Mouse (Mus musculus) forebrain, embryonic 10.5 days (tissue): Measurements from ENCODE around the gene Cyb5b. TPM values are rescaled to one million over a fixed set of nuclear protein-coding genes. Genes with fewer than 3 reads are reported as not detected.
A peak's percentile ranks its signal among the peaks of the same experiment; 100 is the strongest.

Source experiments
- DNase-seq: peaks from one replicate; pipeline ENCODE4 v3.0.0-alpha.2; 2017; ENCODE audit warnings: low spot score; ENCODE audit errors: extremely low spot score
- H3K27ac ChIP-seq: fragments of 300-500 bp; sonication (generic); 2 replicates; pipeline ENCODE4 v1.5.1; 2016; ENCODE audit warnings: mild to moderate bottlenecking
- H3K27me3 ChIP-seq: fragments of 300-500 bp; sonication (generic); 2 replicates; pipeline ENCODE4 v1.6.1; 2016; ENCODE audit warnings: mild to moderate bottlenecking; ENCODE audit not compliant: poor library complexity, severe bottlenecking
- H3K36me3 ChIP-seq: fragments of 300-500 bp; sonication (generic); replicated peaks from 2 replicates; pipeline ENCODE4 v1.6.1; 2016; ENCODE audit warnings: mild to moderate bottlenecking, moderate library complexity
- H3K4me1 ChIP-seq: fragments of 300-500 bp; sonication (generic); 2 replicates; pipeline ENCODE4 v1.6.1; 2016
- H3K4me3 ChIP-seq: fragments of 300-500 bp; sonication (generic); 2 replicates; pipeline ENCODE4 v1.5.1; 2016; ENCODE audit warnings: mild to moderate bottlenecking, moderate library complexity
- H3K9me3 ChIP-seq: fragments of 300-500 bp; sonication (generic); 2 replicates; pipeline ENCODE4 v1.6.1; 2016; ENCODE audit warnings: mild to moderate bottlenecking, moderate library complexity
- WGBS: fragments of 180-500 bp; shearing (Covaris S2); methylation state at CpG from one replicate; pipeline ENCODE4 v1.1.7; 2016; 5-methylcytosine and 5-hydroxymethylcytosine counted together
- polyA plus RNA-seq: library from polyadenylated mRNA; unstranded; fragments of >200 nt; fragmentation: Nextera tagmentation; extraction: Ambion mirVana; gene quantifications from 2 replicates; pipeline ENCODE4 v1.2.1, GENCODE M21; 2016

Cyb5b gene
- polyA plus RNA-seq, 1 experiment from 2014 or later = 169 TPM

DNA sequence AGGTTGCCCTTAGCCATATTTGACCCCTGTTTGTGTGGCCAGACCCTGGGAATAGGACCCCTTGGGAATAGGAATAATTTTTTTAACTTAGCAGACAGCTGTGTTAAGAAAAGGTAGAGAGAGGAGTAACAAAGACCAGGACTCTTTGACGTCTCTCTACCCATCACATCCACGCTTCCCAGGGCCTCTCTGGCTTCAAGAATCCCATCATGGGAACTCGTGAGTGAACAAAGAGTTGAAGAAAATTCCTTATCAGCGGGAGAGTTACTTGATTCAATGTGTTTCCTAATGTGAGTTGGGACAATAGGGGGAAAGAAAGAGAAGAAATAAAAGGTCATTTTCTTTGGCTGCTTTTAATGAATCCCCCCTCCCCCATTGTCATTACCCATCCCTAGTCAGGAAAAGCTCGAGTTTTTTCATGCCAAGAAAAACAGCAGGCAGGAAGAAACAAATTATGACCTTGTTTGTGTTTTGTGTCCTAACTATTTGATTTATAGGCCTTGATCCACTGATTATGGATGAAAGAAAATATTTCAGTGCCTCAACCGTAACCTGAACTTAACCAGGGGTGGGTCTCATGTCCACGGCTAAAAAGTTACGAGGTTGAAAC is 14.3 kb upstream of the Cyb5b start:
- DNase-seq = no peak
- no peak overlapping the region for H3K4me3 ChIP-seq
- peaks cover 51% of the 10 kb centered on the region for H3K4me1 ChIP-seq
- H3K36me3 ChIP-seq = no peaks in the 10 kb centered on the region
- H3K27me3 ChIP-seq = peaks cover 3% of the 10 kb centered on the region; the same call in 1 of the 2 replicates
- H3K27ac ChIP-seq = peak overlapping the region; percentile 85
- H3K9me3 ChIP-seq = no peaks in the 10 kb centered on the region
- 29% methylated on average over 8 of the region's 8 CpGs for WGBS

DNA sequence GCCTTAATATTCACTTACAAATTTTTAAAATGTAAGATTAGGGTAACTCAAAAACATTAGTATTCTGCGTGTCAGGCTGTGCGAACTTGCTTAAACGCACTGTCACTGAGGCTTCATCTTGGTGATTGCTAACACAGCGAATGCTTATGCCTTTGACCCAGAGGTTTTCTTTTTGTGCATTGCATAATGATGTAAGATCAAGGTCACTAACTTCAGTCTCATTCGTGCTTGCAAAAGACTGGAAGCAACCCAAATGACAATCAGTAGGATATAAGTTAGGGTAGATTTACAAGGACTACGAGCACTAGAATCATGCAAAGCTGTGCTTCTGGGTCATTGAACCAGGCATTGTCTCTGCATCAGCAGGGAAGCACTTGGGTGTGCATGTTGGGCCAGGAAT is 12.8 kb upstream of the Cyb5b start:
- no peak for DNase-seq
- WGBS = 85% methylated on average over 6 of the region's 6 CpGs
- Histone ChIP-seq H3K27me3 (peaks cover 3% of the 10 kb centered on the region; the same call in 1 of the 2 replicates), H3K4me1 (peaks cover 51% of the 10 kb centered on the region), H3K27ac (no peak overlapping the region), H3K4me3 (no peak overlapping the region), H3K9me3 (no peaks in the 10 kb centered on the region), H3K36me3 (no peaks in the 10 kb centered on the region)

DNA sequence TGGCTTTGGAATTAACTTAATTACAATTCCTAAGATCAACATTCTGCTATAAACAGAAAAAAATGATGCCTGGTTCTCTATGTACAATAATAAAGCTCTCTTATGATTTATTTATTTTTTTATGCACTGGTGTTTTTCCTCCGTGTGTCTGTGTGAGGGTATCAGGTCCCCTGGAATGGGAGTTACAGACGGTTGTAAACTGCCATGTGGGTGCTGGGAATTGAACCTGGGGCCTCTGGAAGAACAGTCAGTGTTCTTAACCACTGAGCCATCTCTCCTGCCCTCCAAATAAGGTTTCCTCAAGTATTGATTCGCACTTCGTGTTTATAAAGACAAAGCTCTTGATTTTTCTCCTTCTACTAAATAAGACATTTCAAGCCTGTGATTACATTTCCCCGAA is 12.1 kb upstream of the Cyb5b start:
- no peak for DNase-seq
- Histone ChIP-seq H3K27ac (no peak overlapping the region), H3K27me3 (no peaks in the 10 kb centered on the region), H3K36me3 (no peaks in the 10 kb centered on the region), H3K4me1 (peaks cover 46% of the 10 kb centered on the region), H3K9me3 (no peaks in the 10 kb centered on the region), H3K4me3 (no peak overlapping the region)
- 95% methylated on average over 5 of the region's 5 CpGs for WGBS

DNA sequence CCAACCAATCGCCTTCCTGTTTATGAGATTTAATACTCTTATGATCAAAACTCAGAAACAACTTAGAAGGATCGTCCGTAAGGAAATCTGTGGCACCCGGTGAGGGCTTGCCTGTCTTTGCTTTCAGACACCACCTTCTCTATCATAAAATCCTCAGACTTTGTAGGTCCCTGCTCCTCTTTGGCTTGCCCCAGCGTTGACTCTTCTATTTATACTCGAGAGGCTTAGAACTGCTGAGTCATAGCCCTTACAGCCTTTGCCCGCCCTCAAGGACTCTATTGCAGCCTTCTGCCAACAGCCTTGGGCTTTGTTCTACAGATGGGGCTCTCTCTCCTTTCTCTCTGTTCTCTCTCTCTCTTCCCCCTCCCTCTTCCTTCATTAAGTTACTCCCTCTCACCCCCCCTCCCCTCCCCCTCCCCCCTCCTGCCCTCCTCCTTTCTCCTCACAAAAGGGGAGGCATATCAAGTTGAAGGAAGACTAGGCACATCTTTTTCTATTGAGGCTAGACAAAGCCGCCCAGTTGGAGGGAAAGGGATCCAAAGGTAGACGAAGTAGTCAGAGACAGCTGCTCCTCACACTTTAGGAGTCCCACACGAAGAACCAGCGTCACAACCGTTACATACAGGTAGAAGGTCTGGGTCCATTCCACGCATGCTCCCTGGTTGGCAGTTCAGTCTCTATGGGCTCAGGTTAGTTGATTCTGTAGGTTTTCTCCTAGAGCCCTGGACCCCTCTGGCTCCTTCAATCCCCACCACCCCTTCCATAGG is 10.6 kb upstream of the Cyb5b start:
- Histone ChIP-seq H3K4me3 (no peak overlapping the region), H3K27ac (peak overlapping the region; percentile 69), H3K4me1 (peaks cover 36% of the 10 kb centered on the region), H3K9me3 (no peaks in the 10 kb centered on the region), H3K36me3 (no peaks in the 10 kb centered on the region), H3K27me3 (no peaks in the 10 kb centered on the region)
- DNase-seq = no peak
- 53% methylated on average over 13 of the region's 13 CpGs for WGBS

DNA sequence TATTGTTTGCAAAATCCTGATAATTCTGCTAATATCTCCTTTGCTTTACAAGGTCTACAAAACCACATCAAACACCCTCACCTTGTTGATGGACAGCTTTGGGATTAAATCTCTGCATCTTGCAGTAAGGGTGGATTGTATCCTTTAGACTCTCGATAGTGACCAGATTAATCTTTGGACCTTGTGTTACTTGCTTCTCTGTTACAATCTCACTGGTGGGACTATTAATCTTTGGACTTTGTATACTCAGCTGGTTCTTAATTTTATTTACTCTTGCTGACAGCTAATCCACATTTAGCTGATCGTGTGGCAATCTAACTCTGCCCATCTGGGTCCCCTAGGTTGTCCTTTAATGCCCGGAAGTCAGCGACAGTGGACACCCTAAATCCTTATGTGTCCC is 7.9 kb upstream of the Cyb5b start:
- 89% methylated on average over 4 of the region's 4 CpGs for WGBS
- H3K36me3 ChIP-seq = no peaks in the 10 kb centered on the region

DNA sequence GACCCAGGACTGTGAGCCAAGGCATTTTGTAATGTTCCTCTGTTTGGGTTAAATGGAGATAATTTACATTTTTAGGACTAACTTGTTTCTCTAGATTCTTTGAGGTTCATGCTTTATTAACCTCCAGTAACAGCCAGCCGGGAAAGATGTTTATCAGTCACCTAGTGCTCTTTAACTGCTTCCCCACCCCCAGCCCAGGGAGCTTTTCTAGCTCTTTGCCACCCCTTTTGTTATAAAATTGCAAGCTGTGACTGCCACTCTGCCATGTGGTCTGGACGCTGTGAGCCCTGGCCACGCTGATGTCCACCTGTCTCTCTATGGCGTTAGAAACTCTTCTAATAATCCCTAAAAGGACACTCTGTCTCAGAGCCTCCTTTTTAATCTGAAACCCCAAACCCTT is 6.9 kb upstream of the Cyb5b start:
- no peak overlapping the region for H3K27ac ChIP-seq
- WGBS = 59% methylated on average over 4 of the region's 4 CpGs
- peaks cover 19% of the 10 kb centered on the region for H3K4me1 ChIP-seq
- H3K36me3 ChIP-seq = no peaks in the 10 kb centered on the region
- no peak overlapping the region for H3K4me3 ChIP-seq
- DNase-seq = no peak
- H3K9me3 ChIP-seq = no peaks in the 10 kb centered on the region
- H3K27me3 ChIP-seq = no peaks in the 10 kb centered on the region

More for the DNA sequence above, 7.9 kb upstream of the Cyb5b start:
- Histone ChIP-seq H3K9me3 (no peaks in the 10 kb centered on the region), H3K4me3 (no peak overlapping the region), H3K27ac (no peak overlapping the region), H3K4me1 (peaks cover 21% of the 10 kb centered on the region), H3K27me3 (no peaks in the 10 kb centered on the region)
- no peak for DNase-seq

DNA sequence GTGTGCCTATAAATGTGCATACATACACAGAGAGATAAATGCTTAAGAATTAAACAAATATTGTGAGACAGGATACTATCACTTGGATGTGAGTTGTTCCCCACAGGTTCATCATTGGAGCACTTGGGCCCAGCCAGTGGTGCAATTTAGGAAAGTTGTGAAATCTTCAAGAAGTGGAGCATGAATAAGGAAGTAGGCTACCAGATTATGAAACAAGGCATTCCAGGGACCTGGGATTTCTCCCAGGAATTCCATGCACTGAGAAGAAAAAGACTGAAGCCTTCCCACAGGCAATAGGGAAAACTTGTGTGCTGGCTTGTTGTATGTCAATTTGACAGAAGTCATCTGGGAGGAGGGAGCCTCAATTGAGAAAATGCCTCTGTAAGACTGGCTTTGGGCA is 4.3 kb upstream of the Cyb5b start:
- Histone ChIP-seq H3K9me3 (no peaks in the 10 kb centered on the region), H3K27me3 (no peaks in the 10 kb centered on the region), H3K4me3 (no peak overlapping the region), H3K4me1 (peaks cover 17% of the 10 kb centered on the region), H3K36me3 (no peaks in the 10 kb centered on the region), H3K27ac (no peak overlapping the region)
- no peak for DNase-seq

DNA sequence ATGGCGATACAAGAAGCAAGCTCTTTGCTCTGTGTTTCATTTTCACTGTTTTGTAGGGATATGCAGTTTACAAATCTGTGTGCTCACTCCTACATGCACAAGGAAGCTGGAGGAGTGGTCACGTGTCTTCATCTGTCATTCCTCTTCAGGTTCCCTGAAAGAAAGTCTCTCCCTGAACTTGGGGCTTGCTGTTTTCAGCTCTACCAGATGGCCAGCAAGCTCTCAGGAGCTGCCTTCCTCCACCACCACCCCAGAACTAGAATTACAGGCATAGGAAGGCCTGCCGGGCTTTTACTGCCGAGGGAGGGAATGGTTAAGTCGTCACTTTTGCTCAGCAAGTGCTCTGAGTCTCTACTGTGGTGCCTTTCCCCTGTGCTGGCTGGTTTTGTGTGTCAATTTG is 1.6 kb upstream of the Cyb5b start:
- H3K36me3 ChIP-seq = peaks cover 23% of the 10 kb centered on the region
- no peak overlapping the region for H3K27ac ChIP-seq
- no peaks in the 10 kb centered on the region for H3K27me3 ChIP-seq
- DNase-seq = no peak
- 0 out of 2 replicates have a peak, but pooled peaks cover 4% of the 10 kb centered on the region for H3K9me3 ChIP-seq
- WGBS = 86% methylated on average over 5 of the region's 5 CpGs
- H3K4me3 ChIP-seq = no peak overlapping the region
- H3K4me1 ChIP-seq = peaks cover 19% of the 10 kb centered on the region

DNA sequence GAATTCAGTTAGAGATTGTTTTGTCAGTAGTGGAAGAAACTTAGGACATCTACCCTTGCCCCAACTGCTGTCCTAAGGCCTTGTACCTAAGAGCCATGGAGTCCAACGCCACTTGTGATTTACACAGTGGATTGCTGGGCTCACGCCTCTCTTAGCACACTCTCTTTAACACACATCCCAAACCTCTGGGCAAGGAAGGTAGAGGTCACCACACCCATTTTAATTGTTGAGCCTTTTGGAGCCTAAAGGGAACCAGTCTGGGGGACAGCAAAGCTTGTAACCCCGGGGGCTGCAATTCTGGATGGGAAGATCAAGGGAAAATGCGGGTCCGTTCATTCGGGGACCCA is 410 bp upstream of the Cyb5b start:
- 21% methylated on average over 6 of the region's 6 CpGs for WGBS
- Histone ChIP-seq H3K4me1 (peaks cover 19% of the 10 kb centered on the region), H3K27me3 (no peaks in the 10 kb centered on the region), H3K9me3 (0 out of 2 replicates have a peak, but pooled peaks cover 4% of the 10 kb centered on the region), H3K4me3 (peak overlapping the region; percentile 67), H3K36me3 (peaks cover 35% of the 10 kb centered on the region), H3K27ac (peak overlapping the region; percentile 96)
- DNase-seq = no peak

DNA sequence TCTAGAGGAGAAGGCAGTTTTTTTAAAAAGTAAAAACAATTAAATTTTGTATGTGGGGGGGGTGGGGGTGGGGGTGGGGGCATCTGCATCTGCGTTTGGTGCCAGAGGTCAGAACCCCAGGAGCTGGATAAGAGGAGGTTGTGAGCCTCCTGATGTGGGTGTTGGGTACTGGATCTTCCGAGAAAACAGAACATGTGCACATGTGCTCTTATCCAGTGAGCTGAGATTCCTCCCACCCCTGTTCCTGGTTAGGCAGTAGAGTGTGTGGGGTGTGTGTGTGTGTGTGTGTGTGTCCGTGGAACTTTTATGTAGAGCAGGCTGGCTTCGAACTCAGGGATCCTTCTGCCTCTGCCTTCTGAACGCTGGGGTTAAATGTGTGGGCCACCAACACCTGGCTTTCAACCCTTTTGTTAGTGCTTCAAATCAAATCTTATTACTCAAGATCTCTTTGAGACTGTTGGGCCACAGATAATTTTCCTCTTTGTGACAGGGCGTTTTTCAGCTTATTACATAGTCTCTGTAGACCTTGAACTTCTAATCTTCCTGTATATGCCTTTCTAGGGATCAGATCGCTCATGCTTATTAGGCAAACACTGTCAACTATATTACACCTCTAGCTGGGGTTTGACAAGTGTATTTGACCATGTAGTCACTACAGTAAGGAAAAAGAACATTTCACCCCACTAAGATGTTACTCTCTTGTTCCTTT is 926 bp downstream of the Cyb5b start:
- Histone ChIP-seq H3K4me1 (peaks cover 19% of the 10 kb centered on the region), H3K27me3 (no peaks in the 10 kb centered on the region), H3K4me3 (peak overlapping the region; percentile 67), H3K27ac (peak overlapping the region; percentile 96), H3K36me3 (peaks cover 49% of the 10 kb centered on the region), H3K9me3 (peaks cover 10% of the 10 kb centered on the region; the same call in 1 of the 2 replicates)
- no peak for DNase-seq
- 82% methylated on average over 7 of the region's 7 CpGs for WGBS

DNA sequence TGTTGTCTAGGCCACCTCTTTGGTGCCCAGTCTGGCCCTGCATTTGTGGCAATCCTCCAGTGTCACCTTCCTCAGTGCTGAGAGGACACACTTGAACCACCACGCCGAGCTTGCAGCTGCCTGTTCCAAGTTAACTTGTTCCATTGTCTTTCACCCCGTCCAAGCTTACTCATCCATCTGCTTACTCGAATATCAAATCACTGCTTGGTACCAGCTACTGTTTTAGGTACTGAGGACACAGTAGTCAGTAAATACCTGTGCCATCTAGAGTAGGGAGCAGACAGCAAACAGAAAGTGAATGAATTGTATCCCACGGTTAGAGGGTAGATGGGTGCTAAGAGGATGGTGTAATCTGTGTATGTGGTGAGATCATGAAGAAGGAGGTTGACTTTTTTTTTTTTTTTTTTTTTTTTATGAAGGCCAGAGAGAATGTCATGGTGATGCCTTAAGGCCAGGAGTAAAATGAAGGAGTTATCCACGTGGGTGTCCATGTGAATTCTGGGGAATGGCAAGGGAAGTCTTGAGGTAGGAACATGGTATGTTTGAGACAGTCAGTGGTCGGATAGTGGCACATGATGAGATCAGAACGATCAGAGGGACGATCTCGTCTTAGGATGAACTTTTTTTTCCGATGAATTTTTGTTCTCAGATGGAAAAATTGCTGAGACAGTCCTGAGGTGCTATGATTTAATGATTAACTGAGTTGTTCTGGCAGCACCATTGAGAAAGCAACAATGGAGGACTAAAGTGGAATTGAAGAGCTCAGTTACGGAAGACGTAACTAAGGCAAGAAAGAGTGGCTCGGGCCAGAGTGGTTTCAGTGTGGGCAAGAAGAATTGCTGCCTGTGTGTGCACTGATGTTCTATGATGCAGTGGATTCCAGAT is 3.1 kb downstream of the Cyb5b start:
- no peak for DNase-seq
- Histone ChIP-seq H3K4me1 (peaks cover 19% of the 10 kb centered on the region), H3K27ac (no peak overlapping the region), H3K4me3 (no peak overlapping the region), H3K36me3 (peaks cover 71% of the 10 kb centered on the region), H3K9me3 (peaks cover 10% of the 10 kb centered on the region; the same call in 1 of the 2 replicates), H3K27me3 (no peaks in the 10 kb centered on the region)
- 96% methylated on average over 14 of the region's 14 CpGs for WGBS

DNA sequence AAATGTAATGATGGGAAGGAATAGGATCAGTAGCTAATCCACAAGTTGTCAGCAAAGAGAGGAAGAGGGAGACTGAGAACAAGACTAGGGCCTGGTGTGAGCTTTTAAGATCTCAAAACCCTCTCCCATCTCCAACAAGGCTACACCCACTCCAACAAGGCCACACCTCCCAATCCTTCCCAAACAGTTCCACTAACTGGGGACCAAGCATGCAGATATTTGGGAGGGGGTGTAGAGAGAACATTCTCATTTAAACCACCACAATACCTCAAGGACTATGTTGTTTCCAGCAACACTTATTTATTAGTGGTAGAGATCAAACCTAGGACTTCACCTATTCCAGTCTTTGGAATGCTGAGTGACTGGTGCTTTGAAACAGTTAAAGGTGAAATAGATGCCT is 6.4 kb downstream of the Cyb5b start:
- Histone ChIP-seq H3K27me3 (no peaks in the 10 kb centered on the region), H3K27ac (no peak overlapping the region), H3K4me1 (no peaks in the 10 kb centered on the region), H3K36me3 (peaks cover 98% of the 10 kb centered on the region), H3K9me3 (peaks cover 10% of the 10 kb centered on the region; the same call in 1 of the 2 replicates), H3K4me3 (no peak overlapping the region)
- DNase-seq = no peak
